24 mouse cellular contexts compared by ENCODE assay signal in the genomic region with DNA sequence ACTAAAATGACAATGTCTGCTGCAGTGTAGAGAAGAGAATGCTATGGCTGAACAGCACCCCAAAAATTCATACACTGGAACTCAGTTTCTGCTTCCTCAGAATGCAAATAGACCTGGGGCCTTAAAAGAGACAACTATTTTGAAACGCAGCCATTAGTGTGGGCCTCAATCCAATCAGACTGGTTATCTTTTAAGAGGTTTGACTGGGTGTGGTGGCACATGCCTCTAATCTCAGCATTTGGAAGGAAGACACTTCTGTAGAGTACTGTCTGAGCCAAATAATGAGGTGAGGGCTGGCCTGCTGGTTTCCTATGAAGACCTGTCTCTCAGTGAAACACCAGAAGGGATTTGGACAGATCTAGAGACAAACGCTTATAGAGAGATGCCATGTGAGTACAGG.
"Had no signal": no experiment of that assay in that cellular context is flagged by ENCODE, and none has a peak within 500 bp of the region (broad histone marks: within the 10 kb centered on the region; RNA-seq: fewer than 3 reads in every experiment).

No protein-coding gene starts in this region.

- H3K9ac ChIP-seq: liver, embryonic 13.5 days; liver, embryonic 15.5 days; liver, postnatal 0 days; lung, embryonic 15.5 days; midbrain, embryonic 12.5 days; neural tube, embryonic 13.5 days; neural tube, embryonic 15.5 days had no signal

- H3K4me1 ChIP-seq: liver, embryonic 13.5 days had no signal

- H3K9me3 ChIP-seq: liver, embryonic 13.5 days; liver, embryonic 15.5 days; lung, embryonic 15.5 days; megakaryocyte, embryonic 14.5 days; midbrain, embryonic 10.5 days; midbrain, embryonic 12.5 days; neural tube, embryonic 13.5 days; neural tube, embryonic 15.5 days had no signal

- H3K27ac ChIP-seq: liver, embryonic 13.5 days; liver, embryonic 15.5 days; lung, embryonic 15.5 days; macrophage; midbrain, embryonic 10.5 days; midbrain, embryonic 12.5 days; neural tube, embryonic 13.5 days; neural tube, embryonic 15.5 days had no signal

- H3K4me3 ChIP-seq: liver, embryonic 13.5 days; liver, embryonic 15.5 days; lung, embryonic 15.5 days; megakaryocyte, embryonic 14.5 days; midbrain, embryonic 10.5 days; midbrain, embryonic 12.5 days; myocyte; neural tube, embryonic 13.5 days; neural tube, embryonic 15.5 days had no signal

- H3K27me3 ChIP-seq: lung, embryonic 15.5 days; midbrain, embryonic 12.5 days; neural tube, embryonic 13.5 days; neural tube, embryonic 15.5 days had no signal

- ATAC-seq: liver, postnatal 0 days; lung, postnatal 0 days; midbrain, embryonic 16.5 days had no signal

- DNase-seq: liver, embryonic 13.5 days; liver, postnatal 0 days; lung, adult 2 months; lung, postnatal 14 days; lung, postnatal 36 days; midbrain, embryonic 14.5 days; retina, postnatal 1 day; right cerebral cortex, adult 18-20 months; right cerebral cortex, postnatal 25 days; right cerebral cortex, postnatal 4 days; thymus, adult 18-20 months; thymus, postnatal 14 days; thymus, postnatal 36 days had no signal

- H3K36me3 ChIP-seq: liver, embryonic 13.5 days; liver, embryonic 15.5 days; lung, embryonic 15.5 days; midbrain, embryonic 10.5 days; midbrain, embryonic 12.5 days; neural tube, embryonic 13.5 days; neural tube, embryonic 15.5 days had no signal
